Mouse (Mus musculus) megakaryocyte, embryonic 14.5 days (primary cell): ENCODE measurements around the gene Dctn3.
"Not testable (repeated sequence)": the region's sequence is repeated elsewhere in the genome, so short reads cannot be mapped to it uniquely, and the experiment has no call there.

ENCODE experiments used
- FLI1 ChIP-seq: IDR thresholded peaks from 2 replicates; pipeline ENCODE4 v1.6.1; 2012; ENCODE audit warnings: low read length, inconsistent platforms, mixed read lengths
- GATA1 ChIP-seq: IDR thresholded peaks from 3 replicates; pipeline ENCODE4 v1.6.1; 2012; ENCODE audit warnings: mixed read lengths, low read length, inconsistent platforms, borderline replicate concordance

- not testable (repeated sequence) for TF ChIP-seq GATA1, FLI1
Observed at GRCm38 (mm10) chr4:41684931-41685453, 38.0 kb downstream of the Dctn3 start.
